Mouse (Mus musculus): ENCODE measurements around the gene Pth2r. TPM values are rescaled to one million over a fixed set of nuclear protein-coding genes. Genes with fewer than 3 reads are reported as not detected.
A peak's percentile ranks its signal among the peaks of the same experiment; 100 is the strongest.

The Pth2r gene
- polyA plus RNA-seq (2016; fragmentation: Nextera tagmentation; extraction: Ambion mirVana), result 0.12 and 0.35 TPM in 2 replicates

GRCm38 (mm10) chr1:65281756-65282155 is at the start of gene Pth2r:
Gene Pth2r, plus strand, starts transcription at chr1:65282056.
- H3K9me3 ChIP-seq, result no peaks in the 10 kb centered on the region
- no peaks in the 10 kb centered on the region for H3K27me3 ChIP-seq (ENCODE audit: insufficient read depth, poor library complexity, severe bottlenecking)
- H3K27ac ChIP-seq, result no peak within 1 kb of the TSS
- WGBS, result 91% methylated on average over 6 of the region's 6 CpGs
- H3K4me3 ChIP-seq, result no peak within 1 kb of the TSS
- H3K36me3 ChIP-seq, result peaks cover 16% of the 10 kb centered on the region
- DNase-seq (ENCODE audit: low spot score), result no peak
- no peaks in the 10 kb centered on the region for H3K4me1 ChIP-seq (replicated peaks)

- no peaks in the 10 kb centered on the region for H3K4me1 ChIP-seq (replicated peaks)
- WGBS, result 94% methylated on average over 3 of the region's 3 CpGs
- H3K9me3 ChIP-seq, result no peaks in the 10 kb centered on the region
- peaks cover 64% of the 10 kb centered on the region for H3K36me3 ChIP-seq
- H3K4me3 ChIP-seq, result no peak overlapping the region
- H3K27me3 ChIP-seq (ENCODE audit: insufficient read depth, poor library complexity, severe bottlenecking), result no peaks in the 10 kb centered on the region
- no peak for DNase-seq (ENCODE audit: low spot score)
- H3K27ac ChIP-seq, result no peak overlapping the region
Observed at GRCm38 (mm10) chr1:65237712-65238111, 44.1 kb upstream of the Pth2r start.

- Histone ChIP-seq H3K4me3 (no peak overlapping the region), H3K27me3 (ENCODE audit: insufficient read depth, poor library complexity, severe bottlenecking) (no peaks in the 10 kb centered on the region), H3K36me3 (peaks cover 57% of the 10 kb centered on the region), H3K9me3 (no peaks in the 10 kb centered on the region), H3K27ac (no peak overlapping the region), H3K4me1 (replicated peaks) (no peaks in the 10 kb centered on the region)
- 92% methylated on average over 1 of the region's 1 CpGs for WGBS
- DNase-seq (ENCODE audit: low spot score), result no peak
Observed at GRCm38 (mm10) chr1:65245637-65246036, 36.2 kb upstream of the Pth2r start.

- WGBS, result 73% methylated on average over 3 of the region's 3 CpGs
- DNase-seq (ENCODE audit: low spot score), result no peak
- H3K27ac ChIP-seq, result no peak overlapping the region
- no peaks in the 10 kb centered on the region for H3K9me3 ChIP-seq
- no peaks in the 10 kb centered on the region for H3K27me3 ChIP-seq (ENCODE audit: insufficient read depth, poor library complexity, severe bottlenecking)
- no peak overlapping the region for H3K4me3 ChIP-seq
- no peaks in the 10 kb centered on the region for H3K4me1 ChIP-seq (replicated peaks)
- H3K36me3 ChIP-seq, result peaks cover 19% of the 10 kb centered on the region
Observed at GRCm38 (mm10) chr1:65280461-65280860, 1.4 kb upstream of the Pth2r start.

- H3K36me3 ChIP-seq, result peaks cover 8% of the 10 kb centered on the region; the same call in 1 of the 2 replicates
- H3K27me3 ChIP-seq (ENCODE audit: insufficient read depth, poor library complexity, severe bottlenecking), result no peaks in the 10 kb centered on the region
- H3K4me3 ChIP-seq, result no peak overlapping the region
- no peak overlapping the region for H3K27ac ChIP-seq
- WGBS, result 9% methylated on average over 6 of the region's 6 CpGs
- H3K9me3 ChIP-seq, result no peaks in the 10 kb centered on the region
- H3K4me1 ChIP-seq (replicated peaks), result no peaks in the 10 kb centered on the region
- peak; percentile 23 for DNase-seq (ENCODE audit: low spot score)
Observed at GRCm38 (mm10) chr1:65282766-65283165, 910 bp downstream of the Pth2r start.

- Histone ChIP-seq H3K4me1 (replicated peaks) (peaks cover 17% of the 10 kb centered on the region), H3K4me3 (no peak overlapping the region), H3K36me3 (no peaks in the 10 kb centered on the region), H3K27ac (no peak overlapping the region), H3K9me3 (no peaks in the 10 kb centered on the region), H3K27me3 (ENCODE audit: insufficient read depth, poor library complexity, severe bottlenecking) (peaks cover 33% of the 10 kb centered on the region)
- WGBS, result 70% methylated on average over 3 of the region's 3 CpGs
- no peak for DNase-seq (ENCODE audit: low spot score)
Observed at GRCm38 (mm10) chr1:65308476-65308875, 26.6 kb downstream of the Pth2r start.

GRCm38 (mm10) chr1:65311214-65311933 is 29.5 kb downstream of the Pth2r start:
- Histone ChIP-seq H3K4me1 (replicated peaks) (peaks cover 23% of the 10 kb centered on the region), H3K9me3 (no peaks in the 10 kb centered on the region), H3K27me3 (ENCODE audit: insufficient read depth, poor library complexity, severe bottlenecking) (peaks cover 33% of the 10 kb centered on the region), H3K36me3 (no peaks in the 10 kb centered on the region), H3K27ac (peak overlapping the region; percentile 13; the same call in 1 of the 2 replicates), H3K4me3 (peak overlapping the region; percentile 54)
- peak; percentile 41 for DNase-seq (ENCODE audit: low spot score)
- WGBS, result under 1% methylated on average over 29 of the region's 29 CpGs

GRCm38 (mm10) chr1:65312118-65312517 is 30.3 kb downstream of the Pth2r start:
- 13% methylated on average over 7 of the region's 7 CpGs for WGBS
- no peaks in the 10 kb centered on the region for H3K9me3 ChIP-seq
- H3K4me1 ChIP-seq (replicated peaks), result peaks cover 23% of the 10 kb centered on the region
- no peak overlapping the region for H3K27ac ChIP-seq
- no peak for DNase-seq (ENCODE audit: low spot score)
- peak overlapping the region; percentile 54 for H3K4me3 ChIP-seq
- peaks cover 33% of the 10 kb centered on the region for H3K27me3 ChIP-seq (ENCODE audit: insufficient read depth, poor library complexity, severe bottlenecking)
- no peaks in the 10 kb centered on the region for H3K36me3 ChIP-seq

- no peak for DNase-seq (ENCODE audit: low spot score)
- Histone ChIP-seq H3K27ac (no peak overlapping the region), H3K4me1 (replicated peaks) (peaks cover 23% of the 10 kb centered on the region), H3K27me3 (ENCODE audit: insufficient read depth, poor library complexity, severe bottlenecking) (peaks cover 33% of the 10 kb centered on the region), H3K9me3 (no peaks in the 10 kb centered on the region), H3K36me3 (no peaks in the 10 kb centered on the region), H3K4me3 (no peak overlapping the region)
- 51% methylated on average over 2 of the region's 2 CpGs for WGBS
Observed at GRCm38 (mm10) chr1:65312896-65313295, 31.0 kb downstream of the Pth2r start.

- no peak for DNase-seq (ENCODE audit: low spot score)
- Histone ChIP-seq H3K4me3 (no peak overlapping the region), H3K27ac (no peak overlapping the region), H3K9me3 (no peaks in the 10 kb centered on the region), H3K4me1 (replicated peaks) (peaks cover 17% of the 10 kb centered on the region), H3K36me3 (no peaks in the 10 kb centered on the region), H3K27me3 (ENCODE audit: insufficient read depth, poor library complexity, severe bottlenecking) (peaks cover 23% of the 10 kb centered on the region)
- 60% methylated on average over 13 of the region's 13 CpGs for WGBS
Observed at GRCm38 (mm10) chr1:65314054-65315021, 32.5 kb downstream of the Pth2r start.

GRCm38 (mm10) chr1:65315022-65315407 is 33.2 kb downstream of the Pth2r start:
- H3K27me3 ChIP-seq (ENCODE audit: insufficient read depth, poor library complexity, severe bottlenecking), result peaks cover 19% of the 10 kb centered on the region
- H3K36me3 ChIP-seq, result no peaks in the 10 kb centered on the region
- H3K4me1 ChIP-seq (replicated peaks), result peaks cover 17% of the 10 kb centered on the region
- H3K9me3 ChIP-seq, result no peaks in the 10 kb centered on the region
- WGBS, result 86% methylated on average over 8 of the region's 8 CpGs
- no peak for DNase-seq (ENCODE audit: low spot score)
- no peak overlapping the region for H3K4me3 ChIP-seq
- no peak overlapping the region for H3K27ac ChIP-seq

- Histone ChIP-seq H3K4me3 (no peak overlapping the region), H3K9me3 (no peaks in the 10 kb centered on the region), H3K36me3 (no peaks in the 10 kb centered on the region), H3K27me3 (ENCODE audit: insufficient read depth, poor library complexity, severe bottlenecking) (no peaks in the 10 kb centered on the region), H3K27ac (no peak overlapping the region), H3K4me1 (replicated peaks) (peaks cover 10% of the 10 kb centered on the region; the same call in 1 of the 2 replicates)
- no peak for DNase-seq (ENCODE audit: low spot score)
- 87% methylated on average over 5 of the region's 5 CpGs for WGBS
Observed at GRCm38 (mm10) chr1:65334026-65334425, 52.2 kb downstream of the Pth2r start.

GRCm38 (mm10) chr1:65337768-65338167 is 55.9 kb downstream of the Pth2r start:
- Histone ChIP-seq H3K36me3 (no peaks in the 10 kb centered on the region), H3K27me3 (ENCODE audit: insufficient read depth, poor library complexity, severe bottlenecking) (no peaks in the 10 kb centered on the region), H3K4me3 (no peak overlapping the region), H3K27ac (no peak overlapping the region), H3K4me1 (replicated peaks) (peaks cover 10% of the 10 kb centered on the region; the same call in 1 of the 2 replicates), H3K9me3 (no peaks in the 10 kb centered on the region)
- no peak for DNase-seq (ENCODE audit: low spot score)
- 86% methylated on average over 2 of the region's 2 CpGs for WGBS

Data from hindbrain, embryonic 10.5 days (tissue).